Mouse (Mus musculus): Measurements from ENCODE around the gene Brinp2.
A peak's percentile ranks its signal among the peaks of the same experiment; 100 is the strongest.

The Brinp2 gene

GRCm38 (mm10) chr1:158227239-158227638, 128.9 kb downstream of the Brinp2 start:
- DNase-seq (ENCODE audit: inconsistent age in 2 of 2, low spot score in 1 of 2), result no peak

- DNase-seq (ENCODE audit: inconsistent age in 2 of 2, low spot score in 1 of 2), result no peak
Observed at GRCm38 (mm10) chr1:158226689-158227088, 129.4 kb downstream of the Brinp2 start.

GRCm38 (mm10) chr1:158221048-158221447, 135.1 kb downstream of the Brinp2 start:
- no peak for DNase-seq (ENCODE audit: inconsistent age in 2 of 2, low spot score in 1 of 2)

- DNase-seq (ENCODE audit: inconsistent age in 2 of 2, low spot score in 1 of 2), result no peak
Observed at GRCm38 (mm10) chr1:158220148-158220547, 136.0 kb downstream of the Brinp2 start.

DNA sequence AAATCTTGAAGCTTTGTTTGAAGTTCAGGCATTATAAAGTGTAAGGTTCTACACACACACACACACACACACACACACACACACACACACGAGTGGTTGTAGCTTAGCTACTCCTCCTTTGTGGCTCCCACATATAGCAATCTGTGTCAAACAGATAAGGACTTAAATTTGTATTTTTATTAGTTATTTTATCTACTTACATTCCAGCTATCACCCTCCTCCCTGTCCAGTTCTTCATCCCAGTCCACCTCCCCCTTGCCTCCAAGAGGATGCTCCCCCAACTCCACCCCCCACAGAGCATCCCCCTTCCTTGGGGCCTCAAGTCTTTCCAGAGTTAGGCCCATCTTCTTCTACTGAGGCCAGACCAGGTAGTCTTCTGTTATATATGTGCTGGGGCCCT, 137.4 kb downstream of the Brinp2 start:
- no peak for DNase-seq (ENCODE audit: inconsistent age in 2 of 2, low spot score in 1 of 2)

GRCm38 (mm10) chr1:158218294-158218693, 137.8 kb downstream of the Brinp2 start:
- no peak for DNase-seq (ENCODE audit: inconsistent age in 2 of 2, low spot score in 1 of 2)

DNA sequence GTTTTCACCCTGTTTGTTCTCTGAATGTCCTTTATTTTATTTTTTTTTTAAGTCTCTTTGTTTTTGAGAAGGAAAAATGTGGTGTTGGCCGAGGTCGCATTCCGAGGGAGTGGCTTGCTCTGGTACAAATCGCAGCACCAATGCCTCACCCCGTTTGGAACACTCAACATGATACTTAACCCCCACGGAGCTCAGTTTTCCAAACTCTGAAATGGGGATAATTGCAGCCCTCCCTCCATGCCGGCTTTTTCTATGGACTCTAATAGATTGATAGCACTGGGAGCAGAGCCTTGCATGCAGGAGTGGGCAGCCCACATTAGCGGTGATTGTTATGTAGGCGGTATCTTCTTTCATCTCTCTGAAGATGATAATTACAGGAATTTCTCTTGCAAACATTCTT, 140.5 kb downstream of the Brinp2 start:
- no peak for DNase-seq (ENCODE audit: inconsistent age in 2 of 2, low spot score in 1 of 2)

DNA sequence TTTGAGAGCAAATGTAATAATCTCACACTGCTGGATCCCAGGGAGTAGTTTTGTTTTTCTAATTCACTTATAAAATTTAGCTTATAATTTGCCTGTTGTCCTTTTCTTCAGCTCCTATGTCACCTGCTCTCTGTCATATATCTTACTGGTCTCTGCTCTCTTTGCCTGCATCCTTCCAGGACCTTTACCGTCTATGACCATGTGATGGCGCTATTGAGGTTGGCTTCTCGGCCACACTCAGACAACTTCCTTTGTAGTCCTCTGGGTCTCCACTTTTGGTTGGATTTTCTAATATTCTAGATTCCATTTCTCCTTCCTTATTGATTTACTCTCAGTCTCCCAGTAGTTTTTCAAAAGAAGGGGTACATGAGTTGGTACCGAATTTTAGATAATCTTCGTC, 141.4 kb downstream of the Brinp2 start:
- DNase-seq (ENCODE audit: inconsistent age in 2 of 2, low spot score in 1 of 2), result peak; percentile 32 to 70

DNA sequence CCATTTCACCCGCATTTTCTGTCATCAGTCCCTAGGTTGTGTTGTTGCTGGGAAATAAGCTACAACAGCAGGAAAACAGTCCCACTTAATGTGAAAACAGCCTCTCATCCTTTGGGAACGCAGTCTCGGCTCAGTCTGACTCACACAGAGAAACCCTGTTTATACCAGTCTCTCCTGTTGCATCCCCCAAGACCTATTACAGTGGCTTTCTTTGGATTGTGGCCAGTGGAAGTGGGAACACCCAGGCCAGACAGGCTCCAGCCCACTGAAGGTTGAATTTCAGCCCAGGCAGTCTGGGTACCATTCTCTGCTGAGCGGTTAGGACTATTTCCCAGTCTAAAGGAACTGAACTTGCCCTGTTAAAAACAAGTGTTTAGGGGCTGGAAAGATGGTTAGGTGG, 142.4 kb downstream of the Brinp2 start:
- DNase-seq (ENCODE audit: inconsistent age in 2 of 2, low spot score in 1 of 2), result no peak

DNA sequence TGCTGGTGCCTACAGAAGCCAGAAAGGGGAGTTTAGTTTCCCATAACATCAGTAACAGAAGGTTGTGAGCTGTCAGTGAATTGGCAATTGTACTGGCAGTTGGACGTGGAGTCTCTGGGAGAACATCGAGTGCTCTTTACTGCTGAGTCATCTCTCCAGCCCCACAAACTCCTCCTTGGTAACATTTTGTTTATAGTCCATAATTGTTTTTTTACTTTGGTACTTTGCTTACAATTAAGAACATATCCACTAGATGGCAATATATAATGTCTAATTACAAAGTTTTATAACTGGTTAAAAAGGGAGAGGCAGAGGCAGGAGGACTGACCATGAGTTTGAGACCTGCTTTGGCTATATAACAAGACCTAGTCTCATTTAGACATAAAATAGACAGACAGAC, 148.5 kb downstream of the Brinp2 start:
- no peak for DNase-seq (ENCODE audit: inconsistent age in 2 of 2, low spot score in 1 of 2)

DNA sequence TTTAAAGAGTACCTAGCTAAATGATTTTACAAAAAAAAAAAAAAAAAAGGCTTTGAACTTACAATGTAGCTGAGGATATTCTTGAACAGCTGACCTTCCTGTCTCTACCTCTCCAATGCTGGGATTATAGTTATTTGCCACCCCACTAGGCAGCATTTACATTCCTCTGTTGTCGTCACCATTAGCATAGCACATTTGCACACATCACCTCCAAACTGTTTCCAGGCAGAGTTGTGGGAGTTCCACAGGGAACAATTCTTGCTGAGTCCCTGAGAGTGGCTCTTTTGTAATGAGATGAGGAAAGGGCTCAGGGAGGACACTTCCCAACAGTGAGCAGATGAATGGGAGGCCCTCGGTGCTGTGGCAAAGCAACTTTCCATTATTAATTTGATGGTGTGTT, 153.2 kb downstream of the Brinp2 start:
- DNase-seq (ENCODE audit: inconsistent age in 2 of 2, low spot score in 1 of 2), result no peak

Data from adrenal gland, adult (tissue).